ENCODE assay signal across 17 mouse cellular contexts in the genomic region with DNA sequence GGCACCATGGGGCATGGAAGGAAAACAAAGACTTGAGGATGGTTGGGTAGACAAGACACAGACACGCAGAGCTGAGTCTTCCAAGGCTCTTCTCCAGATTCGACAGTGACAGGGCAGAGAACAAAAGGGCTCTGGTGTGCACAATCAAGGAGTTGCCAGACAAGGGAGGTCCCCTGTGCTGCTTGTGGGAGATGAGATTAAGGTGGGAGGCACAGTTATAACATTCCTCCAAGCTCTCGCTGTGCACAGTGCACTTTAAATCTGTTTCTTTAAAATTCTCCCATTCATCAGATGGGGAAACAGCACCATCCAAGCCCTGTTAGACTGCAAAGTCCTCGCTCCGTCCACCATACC. TPM values are rescaled to one million over a fixed set of nuclear protein-coding genes. Genes with fewer than 3 reads are reported as not detected.
DNase-seq lines count a peak whose midpoint lies in the region; ATAC-seq lines count a peak whose summit lies in the region.
"Had no signal": no experiment of that assay in that cellular context is flagged by ENCODE, and none has a peak within 500 bp of the region (broad histone marks: within the 10 kb centered on the region; RNA-seq: fewer than 3 reads in every experiment).

No protein-coding gene starts in this region.

- peaks cover 17% of the 10 kb centered on the region; the same call in 1 of the 2 replicates for H3K36me3 ChIP-seq in heart, embryonic 10.5 days
- peaks cover 46% of the 10 kb centered on the region for H3K36me3 ChIP-seq in midbrain, embryonic 10.5 days
- H3K36me3 ChIP-seq in midbrain, embryonic 15.5 days (replicated peaks), result no peaks in the 10 kb centered on the region
- no peaks in the 10 kb centered on the region; the same call in 1 of the 2 replicates for H3K36me3 ChIP-seq in neural tube, embryonic 14.5 days (ENCODE audit: control insufficient read depth, insufficient read depth, low read length)
- H3K36me3 ChIP-seq: liver, embryonic 12.5 days had no signal

- H3K9ac ChIP-seq in midbrain, embryonic 15.5 days, result no peak overlapping the region
- H3K9ac ChIP-seq in neural tube, embryonic 14.5 days (replicated peaks; ENCODE audit: low read depth, low read length), result no peak overlapping the region
- H3K9ac ChIP-seq: liver, embryonic 12.5 days; lung, embryonic 15.5 days; stomach, embryonic 15.5 days had no signal

- DNase-seq in heart, embryonic 10.5 days (ENCODE audit: low spot score), result no peak
- no peak for DNase-seq in heart, postnatal 36 days
- DNase-seq in midbrain, embryonic 10.5 days (ENCODE audit: low spot score), result no peak
- DNase-seq in brain, adult 2 months (ENCODE audit: low read depth, low spot score), result peak; percentile 66
- DNase-seq: heart, adult 18-20 months; kidney, postnatal 10 days; spleen, adult 18-20 months; thymus, postnatal 25 days had no signal

- no peaks in the 10 kb centered on the region for H3K9me3 ChIP-seq in heart, embryonic 10.5 days
- H3K9me3 ChIP-seq in midbrain, embryonic 10.5 days (replicated peaks), result no peaks in the 10 kb centered on the region
- H3K9me3 ChIP-seq in midbrain, embryonic 15.5 days, result no peaks in the 10 kb centered on the region
- H3K9me3 ChIP-seq in neural tube, embryonic 14.5 days (ENCODE audit: control insufficient read depth, low read length), result no peaks in the 10 kb centered on the region
- H3K9me3 ChIP-seq: limb, embryonic 10.5 days; liver, embryonic 12.5 days; lung, embryonic 15.5 days; stomach, embryonic 15.5 days had no signal

- 0 out of 2 replicates have a peak overlapping the region, but pooled peaks have one; percentile 3 for H3K27ac ChIP-seq in heart, embryonic 10.5 days
- H3K27ac ChIP-seq in midbrain, embryonic 10.5 days (replicated peaks), result peak overlapping the region; percentile 85
- no peak overlapping the region for H3K27ac ChIP-seq in midbrain, embryonic 15.5 days
- 0 out of 2 replicates have a peak overlapping the region, but pooled peaks have one; percentile 44 for H3K27ac ChIP-seq in neural tube, embryonic 14.5 days (ENCODE audit: low read depth, low read length)
- H3K27ac ChIP-seq: liver, embryonic 12.5 days; lung, embryonic 15.5 days; stomach, embryonic 15.5 days had no signal

- H3K4me2 ChIP-seq in midbrain, embryonic 15.5 days, result no peak overlapping the region
- no peak overlapping the region for H3K4me2 ChIP-seq in neural tube, embryonic 14.5 days (ENCODE audit: low read depth, low read length)
- H3K4me2 ChIP-seq: liver, embryonic 12.5 days; lung, embryonic 15.5 days; stomach, embryonic 15.5 days had no signal

- ATAC-seq in midbrain, embryonic 15.5 days (replicated peaks), result no peak
- no peak for ATAC-seq in neural tube, embryonic 14.5 days (ENCODE audit: low read depth)
- no peak for ATAC-seq in inflammation-experienced regulatory T-cells, adult 6 months
- ATAC-seq: liver, embryonic 12.5 days had no signal

- H3K4me1 ChIP-seq in heart, embryonic 10.5 days, result peaks cover 75% of the 10 kb centered on the region
- H3K4me1 ChIP-seq in midbrain, embryonic 10.5 days, result peaks cover 97% of the 10 kb centered on the region
- H3K4me1 ChIP-seq in midbrain, embryonic 15.5 days, result peaks cover 41% of the 10 kb centered on the region
- H3K4me1 ChIP-seq in neural tube, embryonic 14.5 days (ENCODE audit: control insufficient read depth, insufficient read depth, low read length), result peaks cover 32% of the 10 kb centered on the region

- WGBS in heart, embryonic 10.5 days, result 51% methylated on average over 5 of the region's 5 CpGs
- WGBS in midbrain, embryonic 10.5 days, result 19% methylated on average over 5 of the region's 5 CpGs
- WGBS in midbrain, embryonic 15.5 days, result 33% methylated on average over 5 of the region's 5 CpGs
- WGBS in neural tube, embryonic 14.5 days, result 40% methylated on average over 5 of the region's 5 CpGs

- intact Hi-C loops in heart, postnatal 36 days (cut with DNase I), result no loop called here

- no peak overlapping the region for H3K4me3 ChIP-seq in heart, embryonic 10.5 days
- H3K4me3 ChIP-seq in midbrain, embryonic 10.5 days, result peak overlapping the region; percentile 36
- H3K4me3 ChIP-seq in midbrain, embryonic 15.5 days, result no peak overlapping the region
- H3K4me3 ChIP-seq in neural tube, embryonic 14.5 days (ENCODE audit: low read depth, low read length), result no peak overlapping the region
- H3K4me3 ChIP-seq: limb, embryonic 10.5 days; liver, embryonic 12.5 days; lung, embryonic 15.5 days; stomach, embryonic 15.5 days had no signal

- H3K27me3 ChIP-seq in heart, embryonic 10.5 days (ENCODE audit: insufficient read depth, poor library complexity, severe bottlenecking), result peaks cover 45% of the 10 kb centered on the region
- H3K27me3 ChIP-seq in midbrain, embryonic 10.5 days (ENCODE audit: low read depth, poor library complexity, severe bottlenecking), result peaks cover 50% of the 10 kb centered on the region
- peaks cover 3% of the 10 kb centered on the region; the same call in 1 of the 2 replicates for H3K27me3 ChIP-seq in midbrain, embryonic 15.5 days (replicated peaks)
- no peaks in the 10 kb centered on the region for H3K27me3 ChIP-seq in neural tube, embryonic 14.5 days (ENCODE audit: control insufficient read depth, insufficient read depth, low read length)
- H3K27me3 ChIP-seq: lung, embryonic 15.5 days; stomach, embryonic 15.5 days had no signal

RNA-seq across cellular contexts. Expression of gene Tyro3, which starts 6.7 kb away (rescaled TPM):
- 8.9 and 11.6 TPM in 2 replicates for polyA plus RNA-seq in heart, embryonic 10.5 days (2016; fragmentation: Nextera tagmentation; extraction: Ambion mirVana)
- 1 to 10 TPM; 1.7 to 2.4 TPM for total RNA-seq in heart, postnatal 36 days (2021)
- 27.6 and 27.9 TPM in 2 replicates for polyA plus RNA-seq in midbrain, embryonic 10.5 days (2016; fragmentation: Nextera tagmentation; extraction: Ambion mirVana)
- polyA plus RNA-seq in midbrain, embryonic 15.5 days (2015; fragmentation: Nextera tagmentation; extraction: Ambion mirVana), result 20.3 and 22.2 TPM in 2 replicates
- 18.7 and 21.6 TPM in 2 replicates for polyA plus RNA-seq in neural tube, embryonic 14.5 days (2014; fragmentation: Nextera tagmentation; extraction: Ambion mirVana)
- 1 to 10 TPM; 1.5 to 2.1 (median 1.6) TPM for polyA plus RNA-seq in inflammation-experienced regulatory T-cells, adult 6 months (2017; shearing (Covaris generic))

RNA-seq across cellular contexts. Expression of gene Rpap1, which starts 16.9 kb away (rescaled TPM):
- 31.4 and 32.0 TPM in 2 replicates for polyA plus RNA-seq in heart, embryonic 10.5 days (2016; fragmentation: Nextera tagmentation; extraction: Ambion mirVana)
- total RNA-seq in heart, postnatal 36 days (2021), result 10 to 100 TPM; 13.2 to 13.4 TPM
- polyA plus RNA-seq in midbrain, embryonic 10.5 days (2016; fragmentation: Nextera tagmentation; extraction: Ambion mirVana), result 39.8 and 41.0 TPM in 2 replicates
- polyA plus RNA-seq in midbrain, embryonic 15.5 days (2015; fragmentation: Nextera tagmentation; extraction: Ambion mirVana), result 21.3 and 21.6 TPM in 2 replicates
- polyA plus RNA-seq in neural tube, embryonic 14.5 days (2014; fragmentation: Nextera tagmentation; extraction: Ambion mirVana), result 15.7 and 19.5 TPM in 2 replicates
- 10 to 100 TPM; 13.7 to 20.3 (median 14.9) TPM for polyA plus RNA-seq in inflammation-experienced regulatory T-cells, adult 6 months (2017; shearing (Covaris generic))

RNA-seq across cellular contexts. Expression of gene Ltk, which starts 44.0 kb away (rescaled TPM):
- 0.10 and 0.13 TPM in 2 replicates for polyA plus RNA-seq in heart, embryonic 10.5 days (2016; fragmentation: Nextera tagmentation; extraction: Ambion mirVana)
- total RNA-seq in heart, postnatal 36 days (2021), result not detected
- 0.11 TPM in 1 of 2 replicates, not detected in the other for polyA plus RNA-seq in midbrain, embryonic 10.5 days (2016; fragmentation: Nextera tagmentation; extraction: Ambion mirVana)
- polyA plus RNA-seq in midbrain, embryonic 15.5 days (2015; fragmentation: Nextera tagmentation; extraction: Ambion mirVana), result 2.2 and 3.5 TPM in 2 replicates
- polyA plus RNA-seq in neural tube, embryonic 14.5 days (2014; fragmentation: Nextera tagmentation; extraction: Ambion mirVana), result 1.8 and 2.2 TPM in 2 replicates
- polyA plus RNA-seq in inflammation-experienced regulatory T-cells, adult 6 months (2017; shearing (Covaris generic)), result under 1 TPM in 1 of 3 experiments, not detected in 2; 0.15 TPM
- total RNA-seq: gastrocnemius, adult 8-10 months; monocyte, adult 5-6 weeks had no signal
- polyA plus RNA-seq: limb, embryonic 10.5 days had no signal
